In genomic region chr6:84569590-84569989, GRCm38 (mm10) we compare ENCODE assay signal across 21 mouse cellular contexts. TPM values are rescaled to one million over a fixed set of nuclear protein-coding genes. Genes with fewer than 3 reads are reported as not detected.
A peak's percentile ranks its signal among the peaks of the same experiment; 100 is the strongest.
DNase-seq lines count a peak whose midpoint lies in the region; ATAC-seq and TF ChIP-seq lines count a peak whose summit lies in the region.
"Had no signal": no experiment of that assay in that cellular context is flagged by ENCODE, and none has a peak within 500 bp of the region (broad histone marks: within the 10 kb centered on the region; RNA-seq: fewer than 3 reads in every experiment).

No protein-coding gene starts in this region.

- ATAC-seq in lung, embryonic 14.5 days (ENCODE audit: insufficient read depth) = 0 out of 2 replicates have a peak, but pooled peaks have one; percentile 2
- peak; percentile 33 to 68; a peak in 3 of 4 replicates for ATAC-seq in hematopoietic stem cell, adult 5-6 weeks (replicated peaks in 1 of 2; ENCODE audit: insufficient read depth in 1 of 2, low FRiP score in 2 of 2, low TSS enrichment in 1 of 2, low read depth in 1 of 2, poor library complexity in 2 of 2, severe bottlenecking in 2 of 2)
- ATAC-seq: forebrain, postnatal 0 days; intestine, postnatal 0 days; liver, postnatal 0 days had no signal

- 0 out of 2 replicates have a peak, but pooled peaks cover 8% of the 10 kb centered on the region for H3K27me3 ChIP-seq in lung, embryonic 14.5 days (ENCODE audit: insufficient read depth, low read length)
- H3K27me3 ChIP-seq: embryonic facial prominence, embryonic 15.5 days had no signal

- H3K4me2 ChIP-seq in lung, embryonic 14.5 days = no peak overlapping the region
- H3K4me2 ChIP-seq: embryonic facial prominence, embryonic 15.5 days; midbrain, embryonic 12.5 days had no signal

- H3K36me3 ChIP-seq in lung, embryonic 14.5 days (ENCODE audit: insufficient read depth) = no peaks in the 10 kb centered on the region
- H3K36me3 ChIP-seq: embryonic facial prominence, embryonic 15.5 days; midbrain, embryonic 12.5 days; neural tube, embryonic 12.5 days had no signal

- peak; percentile 45 for DNase-seq in embryo, embryonic 10 days (ENCODE audit: low spot score)
- DNase-seq in embryo, embryonic 9.5 days (ENCODE audit: extremely low spot score) = no peak
- peak; percentile 17 for DNase-seq in lung, embryonic 14.5 days
- no peak for DNase-seq in lung, postnatal 14 days
- DNase-seq in MEL-GATA-1-ER (ENCODE audit: extremely low read depth, low read depth) = peak; percentile 20
- no peak for DNase-seq in right cerebral cortex, postnatal 10 days (ENCODE audit: low spot score in 2 of 2)
- DNase-seq in adrenal gland, adult 18-20 months (ENCODE audit: low spot score in 2 of 2) = no peak
- DNase-seq: adrenal gland, postnatal 10 days; cerebellum, adult 8-10 months; forebrain, postnatal 0 days; gastrocnemius, postnatal 36 days; kidney, postnatal 4 days; layer of hippocampus, postnatal 36 days; left cerebral cortex, postnatal 4 days; liver, postnatal 0 days; spleen, adult 18-20 months had no signal

- H3K27ac ChIP-seq in lung, embryonic 14.5 days (ENCODE audit: low read depth) = no peak overlapping the region
- H3K27ac ChIP-seq: embryonic facial prominence, embryonic 15.5 days; midbrain, embryonic 12.5 days; neural tube, embryonic 12.5 days had no signal

- 0 out of 2 replicates have a peak, but pooled peaks have one; percentile 4 for TF ChIP-seq CTCF in lung, embryonic 14.5 days (IDR thresholded peaks at IDR 0.05; ENCODE audit: low read depth)

- H3K4me1 ChIP-seq in lung, embryonic 14.5 days (ENCODE audit: insufficient read depth) = no peaks in the 10 kb centered on the region

- H3K4me3 ChIP-seq in lung, embryonic 14.5 days (ENCODE audit: low read depth, low read length) = no peak overlapping the region
- H3K4me3 ChIP-seq: embryonic facial prominence, embryonic 15.5 days; midbrain, embryonic 12.5 days; neural tube, embryonic 12.5 days had no signal

- H3K9ac ChIP-seq in lung, embryonic 14.5 days = no peak overlapping the region
- H3K9ac ChIP-seq: embryonic facial prominence, embryonic 15.5 days; forebrain, postnatal 0 days; liver, postnatal 0 days; midbrain, embryonic 12.5 days; neural tube, embryonic 12.5 days had no signal

- H3K9me3 ChIP-seq in lung, embryonic 14.5 days (ENCODE audit: low read depth, low read length) = no peaks in the 10 kb centered on the region
- H3K9me3 ChIP-seq: embryonic facial prominence, embryonic 15.5 days; midbrain, embryonic 12.5 days; neural tube, embryonic 12.5 days had no signal

RNA-seq across cellular contexts. Expression of gene Cyp26b1, which starts 24.1 kb away (rescaled TPM):
- polyA plus RNA-seq in lung, embryonic 14.5 days (2014; fragmentation: Nextera tagmentation; extraction: Ambion mirVana) = 1.6 and 2.2 TPM in 2 replicates
- total RNA-seq in hematopoietic stem cell, adult 5-6 weeks (2017) = 0.55 and 1.2 TPM in 2 replicates
- 1 to 10 TPM; 4.4 to 4.8 TPM for total RNA-seq in adrenal gland, adult 18-20 months (2021)

Comparison
In these comparisons a context has a peak if more than half of its experiments do, and no peak if none do; other contexts are left out.
1. DNase-seq: peak in embryo, embryonic 10 days (single experiment), lung, embryonic 14.5 days (single experiment) and MEL-GATA-1-ER (single experiment); none in embryo, embryonic 9.5 days (single experiment), lung, postnatal 14 days (single experiment), right cerebral cortex, postnatal 10 days (0 of 2) and adrenal gland, adult 18-20 months (0 of 2).